Mouse (Mus musculus): ENCODE data around the gene Car5a.

The Car5a gene

DNA sequence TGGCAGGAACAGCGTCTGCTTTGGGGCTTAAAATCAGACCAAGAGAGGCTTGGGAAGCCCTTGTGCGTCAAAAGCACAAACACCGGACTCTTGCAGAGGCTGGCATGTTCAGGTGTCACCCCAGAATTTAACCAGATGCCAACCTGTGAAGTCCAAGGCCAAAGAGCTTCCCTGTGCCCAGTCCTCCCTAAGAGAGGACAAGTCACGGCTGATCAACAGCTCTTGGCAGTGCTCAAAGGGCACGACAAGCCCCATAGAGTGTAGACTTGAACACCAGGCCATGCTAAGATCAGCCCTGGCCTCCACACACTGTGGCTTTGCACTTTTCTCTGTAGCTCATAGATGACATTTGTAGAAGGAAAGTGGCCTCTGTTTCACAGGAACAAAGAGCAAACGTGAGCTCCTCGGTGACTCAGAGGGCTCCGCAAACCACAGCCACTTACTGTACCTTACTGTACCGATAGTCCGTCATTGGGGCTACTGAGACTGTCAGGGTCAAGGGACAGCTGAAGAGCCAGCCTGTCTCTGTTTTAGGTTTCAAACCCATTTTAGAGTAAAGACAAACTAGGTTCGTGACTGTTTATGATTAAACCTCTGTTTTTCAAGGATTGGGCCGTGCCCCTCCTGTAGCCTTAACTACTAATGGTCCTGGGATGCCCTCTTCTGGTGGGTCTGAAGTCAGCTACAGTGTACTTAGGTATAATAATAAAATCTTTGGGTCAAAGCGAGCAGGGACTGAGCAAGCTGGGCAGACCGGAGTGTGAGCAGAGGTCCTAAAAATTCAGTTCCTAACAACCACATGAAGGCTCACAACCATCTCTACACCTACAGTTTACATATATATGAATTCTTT is 11.8 kb downstream of the Car5a start:
- DNase-seq: no peak

DNA sequence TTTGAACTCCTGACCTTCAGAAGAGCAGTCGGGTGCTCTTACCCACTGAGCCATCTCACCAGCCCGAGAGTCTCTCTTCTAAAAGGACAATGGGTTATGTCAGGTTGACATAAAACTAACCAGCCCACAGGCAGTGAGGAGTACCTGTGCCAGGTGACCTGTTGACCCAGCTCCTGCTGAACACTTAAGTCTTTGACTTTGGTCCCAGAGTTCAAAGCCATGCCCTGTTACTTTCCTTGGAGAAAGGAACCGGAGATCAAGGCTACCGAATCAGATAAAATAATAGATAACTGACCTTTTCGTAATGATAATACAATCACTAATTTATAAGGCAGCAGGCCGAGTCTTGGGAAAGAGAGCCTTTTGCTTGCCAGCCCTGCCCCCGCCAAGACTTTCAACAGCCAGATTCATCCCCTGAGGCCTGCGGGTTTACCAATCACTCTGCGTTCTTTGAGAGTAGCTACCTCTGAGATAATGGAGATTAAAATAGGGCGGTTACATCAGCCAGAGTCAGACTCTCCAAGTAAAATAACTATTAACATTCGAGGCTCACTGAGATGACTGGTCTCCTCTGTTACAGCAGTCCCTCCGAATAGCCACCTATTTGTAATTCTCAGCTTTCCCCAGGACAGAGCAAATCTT is 12.6 kb downstream of the Car5a start:
- DNase-seq: no peak

DNA sequence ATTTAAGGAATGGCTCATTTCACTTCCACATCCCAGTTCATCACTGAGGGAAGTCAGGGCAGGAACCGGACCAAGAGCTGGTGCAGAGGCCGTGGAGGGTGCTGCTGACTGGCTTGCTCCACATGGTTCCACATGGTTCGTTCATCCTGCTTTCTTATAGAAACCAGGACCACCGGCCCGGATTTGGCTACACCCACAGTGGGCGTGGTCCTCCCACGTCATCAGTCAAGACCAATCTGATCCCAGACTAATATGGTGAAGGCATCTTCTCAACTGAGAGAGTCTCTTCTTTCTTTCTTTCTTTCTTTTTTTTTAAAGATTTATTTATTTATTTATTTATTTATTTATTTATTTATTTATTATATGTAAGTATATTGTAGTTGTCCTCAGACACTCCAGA is 13.1 kb downstream of the Car5a start:
- DNase-seq: no peak

DNA sequence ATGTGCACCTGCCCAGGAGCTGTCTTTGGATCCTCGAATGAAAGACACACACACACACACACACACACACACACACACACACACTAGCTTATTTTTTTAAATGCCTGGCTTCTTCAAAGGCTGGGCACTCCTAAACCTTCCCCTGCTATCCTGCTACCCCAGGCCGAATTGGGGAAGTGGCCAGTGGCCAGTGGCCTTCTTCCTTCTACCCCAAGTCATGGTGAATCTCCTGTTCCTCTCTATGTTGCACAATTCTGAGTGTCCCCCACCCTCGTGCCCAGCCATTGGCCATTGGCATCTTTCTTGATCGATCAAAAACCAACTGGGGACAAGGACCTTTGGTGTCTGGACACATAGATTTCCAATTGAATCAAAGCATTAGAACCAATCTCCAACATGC is 14.7 kb downstream of the Car5a start:
- DNase-seq: no peak

DNA sequence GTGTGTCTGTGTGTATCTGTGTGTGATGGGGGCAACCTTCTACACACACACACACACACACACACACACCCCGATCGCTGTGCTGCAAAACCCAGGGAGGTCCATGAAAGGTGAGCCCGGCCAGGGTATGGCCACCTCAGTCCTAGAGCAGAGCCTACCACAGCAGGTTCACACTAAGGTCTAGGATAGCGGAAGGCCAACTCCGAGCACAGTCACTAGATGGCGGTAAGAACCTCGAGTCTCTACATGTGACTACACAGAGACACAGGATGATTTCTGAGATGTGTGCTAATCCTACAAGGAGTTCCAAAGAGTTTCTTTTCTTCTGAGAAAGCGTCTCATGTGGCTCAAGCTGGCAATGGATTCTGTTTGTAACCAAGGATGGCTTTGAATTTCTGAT is 17.4 kb downstream of the Car5a start:
- DNase-seq: peak; percentile 75 to 80

DNA sequence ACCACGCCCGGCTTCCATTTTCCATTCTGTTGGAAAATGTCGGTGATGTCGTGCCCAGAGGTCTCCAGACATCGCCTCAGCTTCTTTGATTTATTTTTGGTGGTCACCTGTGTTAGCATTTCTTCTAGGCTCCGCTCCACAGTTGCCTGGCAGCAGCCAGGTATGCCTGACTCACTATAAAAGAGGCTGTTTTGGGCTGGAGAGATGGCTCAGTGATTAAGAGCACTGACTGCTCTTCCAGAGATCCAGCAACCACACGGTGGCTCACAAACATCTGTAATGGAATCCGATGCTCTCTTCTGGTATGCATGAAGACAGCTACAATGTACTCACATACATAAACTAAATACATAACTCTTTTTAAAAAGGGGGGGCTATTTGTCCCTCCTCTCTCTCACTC is 18.4 kb downstream of the Car5a start:
- DNase-seq: no peak

DNA sequence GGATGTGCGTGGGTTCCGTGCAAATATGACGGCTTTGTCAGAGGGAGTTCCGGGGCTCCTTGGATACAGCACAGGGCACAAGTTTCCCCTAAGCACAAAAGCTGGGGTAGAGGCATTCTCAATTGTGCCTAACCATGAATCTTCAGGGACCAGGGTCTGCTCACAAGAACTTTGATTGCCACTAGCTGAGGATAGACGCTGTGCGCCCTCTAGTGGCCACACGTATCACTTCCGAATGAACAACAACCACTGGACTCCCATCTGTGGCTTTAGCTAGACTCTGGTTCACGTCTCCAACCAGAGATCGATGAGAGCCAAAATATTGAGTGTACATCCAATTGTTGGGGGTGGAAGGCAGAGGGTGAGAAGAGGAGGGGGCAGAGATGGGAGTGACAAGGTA is 19.1 kb downstream of the Car5a start:
- DNase-seq: peak; percentile 86 to 89

DNA sequence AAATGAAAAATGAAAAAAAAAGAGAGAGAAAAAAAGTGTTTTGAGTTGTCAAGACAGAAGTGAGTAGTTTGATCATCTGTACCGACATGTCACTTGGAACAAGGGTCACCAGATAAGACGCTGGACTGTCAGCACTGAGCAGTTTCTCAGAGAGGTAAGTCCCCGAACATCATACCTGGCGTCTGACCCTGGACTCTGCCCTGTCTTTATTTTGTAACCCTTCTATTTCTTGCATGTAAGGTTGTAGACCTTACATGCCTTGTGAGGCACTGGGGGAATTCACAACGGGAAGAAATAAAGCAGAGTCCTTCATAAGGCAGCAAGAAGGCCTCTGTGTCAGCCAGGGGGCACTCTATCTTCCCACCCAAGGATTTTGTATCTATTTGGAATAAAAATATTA is 20.0 kb downstream of the Car5a start:
- no peak for DNase-seq

DNA sequence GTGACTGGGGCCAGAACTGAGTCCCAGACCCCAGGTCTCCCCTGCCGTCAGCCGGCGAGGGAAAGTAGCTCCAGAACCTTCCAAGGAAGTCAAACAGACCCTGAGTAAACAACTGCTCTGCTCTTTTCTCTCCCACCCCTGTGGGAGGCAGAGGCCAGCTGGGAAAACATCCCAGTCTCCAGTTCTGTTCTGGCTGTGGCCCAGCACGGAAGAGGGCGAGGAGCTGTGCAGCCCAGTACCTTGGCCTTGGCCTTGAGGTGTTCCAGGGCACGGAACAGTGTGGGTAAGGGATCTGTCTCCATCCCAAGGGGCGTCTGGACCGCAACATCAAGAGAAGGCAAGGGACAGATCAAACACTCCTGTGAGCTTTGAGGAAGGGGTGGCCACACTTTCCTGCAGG is 22.6 kb downstream of the Car5a start:
- no peak for DNase-seq

DNA sequence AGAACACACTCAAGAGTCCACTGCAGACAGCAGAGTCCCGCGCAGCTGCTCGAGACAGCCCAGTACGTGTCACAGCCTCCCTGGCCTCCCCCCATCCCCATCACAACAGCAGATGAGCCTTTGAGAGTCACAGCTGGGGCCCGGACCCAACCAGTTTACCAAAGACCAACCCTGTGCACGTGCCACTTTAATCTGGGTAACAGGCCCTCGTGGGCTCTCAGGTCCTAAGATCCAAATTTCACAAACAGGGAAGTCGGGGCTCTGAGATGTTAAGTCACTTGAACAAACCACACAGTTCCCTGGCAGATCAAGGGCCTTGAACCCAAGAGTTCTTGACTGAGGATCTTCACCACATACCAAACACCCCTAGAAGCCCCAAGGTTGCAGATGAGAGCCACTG is 23.1 kb downstream of the Car5a start:
- DNase-seq: no peak

DNA sequence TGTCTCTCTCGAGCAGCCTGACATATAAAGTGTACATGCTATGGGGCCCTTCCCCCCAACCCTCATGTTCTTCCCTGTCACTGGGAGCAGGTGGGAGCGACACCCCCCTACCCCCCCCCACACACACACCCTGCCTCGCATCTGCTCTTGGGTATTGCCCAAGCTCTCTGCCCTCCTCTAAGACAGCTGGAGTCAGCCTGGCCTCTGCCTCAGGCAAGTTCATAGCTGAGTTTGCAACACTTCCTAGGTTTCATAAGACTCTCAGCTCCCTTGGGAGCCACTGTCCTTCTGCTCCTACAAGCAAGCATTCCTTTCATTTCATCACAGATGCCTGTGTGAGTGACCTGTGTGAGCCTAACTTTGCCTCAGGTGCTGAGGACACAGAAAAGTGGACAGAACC is 25.0 kb downstream of the Car5a start:
- no peak for DNase-seq

DNA sequence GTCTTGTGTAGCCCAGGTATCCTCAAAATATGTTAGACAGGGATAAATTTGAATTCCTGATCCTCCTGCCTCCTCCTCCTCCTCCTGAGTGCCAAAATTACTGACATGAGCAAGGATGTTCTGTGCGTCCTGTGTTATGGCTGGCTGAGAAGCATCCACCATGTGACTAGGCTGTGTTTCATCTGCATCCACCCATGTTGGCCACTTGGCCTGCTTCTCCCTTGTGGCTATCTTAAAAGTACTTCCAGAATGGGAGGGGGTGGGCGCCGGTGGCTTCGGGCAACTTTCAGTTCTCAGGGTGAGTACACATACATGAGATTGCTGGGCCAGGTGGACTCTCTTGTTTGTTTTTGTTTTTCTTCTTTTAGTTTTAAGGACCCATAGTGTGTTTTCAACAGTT is 25.5 kb downstream of the Car5a start:
- DNase-seq: no peak

DNA sequence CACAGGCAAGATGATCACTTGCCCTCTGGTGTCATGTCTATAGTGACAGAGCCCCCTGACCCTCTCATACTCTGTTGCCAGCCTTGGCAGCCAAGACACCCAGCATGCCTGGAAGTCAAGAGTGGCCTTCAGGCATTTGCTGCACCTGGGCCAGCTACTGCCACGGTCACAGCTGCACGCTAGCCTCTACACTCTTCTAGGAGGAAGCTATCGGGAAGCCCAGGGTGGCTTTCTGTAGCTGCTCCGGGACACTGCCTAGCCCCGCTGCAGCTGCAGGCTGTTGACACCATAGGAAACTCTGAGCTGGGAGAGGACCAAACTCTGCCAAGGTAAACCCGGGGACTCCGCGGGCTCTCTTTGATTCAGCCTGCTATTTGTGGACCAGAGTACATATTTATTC is 31.3 kb downstream of the Car5a start:
- DNase-seq: no peak

DNA sequence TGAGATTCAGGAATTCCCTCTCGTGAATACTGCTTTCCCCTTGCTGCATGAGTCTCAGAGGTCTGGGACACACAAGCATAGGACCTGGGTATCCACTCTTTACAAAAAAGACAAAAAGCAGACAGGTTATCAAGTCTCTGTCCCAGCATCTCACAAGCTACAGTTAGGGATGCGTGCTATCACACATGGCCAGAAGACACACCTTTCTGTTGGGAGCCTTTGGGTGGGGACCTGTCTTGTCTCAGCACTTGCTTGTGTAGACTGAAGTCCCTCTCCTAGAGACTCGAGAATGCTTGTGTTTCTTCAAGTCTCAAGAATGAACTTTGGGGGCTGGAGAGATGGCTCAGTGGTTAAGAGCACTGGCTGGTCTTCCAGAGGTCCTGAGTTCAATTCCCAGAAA is 31.9 kb downstream of the Car5a start:
- DNase-seq: no peak

DNA sequence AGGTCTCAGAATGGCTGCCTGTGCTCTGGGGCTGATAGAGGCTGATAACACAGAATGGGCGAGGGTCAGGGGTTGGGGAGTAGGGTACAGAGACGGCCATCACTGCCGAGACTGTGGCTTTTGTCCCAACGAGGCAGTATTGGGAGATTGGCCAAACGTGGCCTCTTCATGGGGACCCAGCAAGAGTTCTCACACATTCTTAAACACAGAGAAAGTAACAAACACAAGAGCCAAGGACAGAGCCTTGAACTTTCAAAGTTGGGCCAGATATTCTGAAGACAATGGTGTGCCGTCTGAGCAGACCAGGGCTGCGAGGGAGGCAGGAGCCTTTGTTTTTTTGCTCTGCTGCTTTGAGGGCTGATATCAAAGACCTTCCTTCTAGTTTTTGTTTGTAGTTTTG is 32.7 kb downstream of the Car5a start:
- no peak for DNase-seq

DNA sequence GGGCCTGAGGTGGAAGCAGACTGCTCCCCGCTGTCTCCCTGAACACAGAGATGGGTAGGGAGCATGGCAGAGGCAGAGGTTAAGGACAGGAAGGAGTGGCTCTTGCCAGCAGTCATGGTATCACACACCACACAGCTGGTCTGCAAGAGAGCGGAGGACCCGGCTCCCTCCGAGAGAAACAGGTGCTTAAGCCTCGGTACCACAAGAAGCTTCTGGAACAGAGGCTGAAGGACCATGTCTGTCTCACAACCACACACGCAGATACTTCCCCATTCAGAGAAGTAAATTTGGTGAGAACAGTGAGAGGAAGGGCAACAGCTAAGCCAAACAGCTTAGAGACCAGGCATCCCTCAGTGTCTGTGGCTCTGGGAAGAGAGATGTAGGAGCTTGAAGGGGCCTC is 33.3 kb downstream of the Car5a start:
- DNase-seq: no peak

DNA sequence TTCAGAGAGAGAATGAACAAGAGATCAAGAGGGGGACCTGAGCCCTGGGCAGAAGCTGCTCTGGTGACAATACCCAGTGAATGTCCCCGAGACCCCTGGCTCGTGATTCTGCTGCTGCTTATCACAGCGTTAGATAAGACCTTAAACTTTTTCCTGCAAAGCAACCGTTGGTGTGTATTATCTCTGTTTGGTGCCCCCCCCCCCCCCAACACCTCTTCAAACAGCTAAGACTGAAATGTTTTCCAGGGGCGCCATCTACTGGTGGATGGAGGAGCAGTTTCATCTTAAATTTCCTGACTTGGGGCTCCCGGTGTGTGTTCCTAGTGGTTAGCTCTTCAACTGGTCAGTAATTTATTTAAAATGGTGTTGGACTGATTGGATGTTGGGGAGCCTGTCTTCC is 35.0 kb downstream of the Car5a start:
- peak; percentile 88 to 92 for DNase-seq

DNA sequence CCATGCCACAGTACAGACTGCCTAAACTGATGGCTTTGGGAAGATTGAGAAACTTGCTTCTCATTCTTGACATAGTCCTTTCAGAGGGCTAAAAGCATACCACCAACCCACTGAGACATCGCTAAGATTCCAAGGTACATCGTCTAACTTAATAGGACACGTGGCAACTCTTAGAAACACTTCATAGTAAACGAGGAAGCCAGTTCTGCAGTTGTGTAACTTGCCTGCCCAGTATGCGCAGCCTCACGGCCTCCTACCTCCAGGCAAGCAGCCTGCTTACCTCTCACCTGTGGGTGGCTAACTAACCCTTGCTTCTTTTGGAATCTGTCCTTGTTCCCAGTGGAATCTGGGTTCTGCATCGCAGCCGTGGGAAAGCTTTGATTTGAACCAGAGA is 35.6 kb downstream of the Car5a start:
- no peak for DNase-seq

DNA sequence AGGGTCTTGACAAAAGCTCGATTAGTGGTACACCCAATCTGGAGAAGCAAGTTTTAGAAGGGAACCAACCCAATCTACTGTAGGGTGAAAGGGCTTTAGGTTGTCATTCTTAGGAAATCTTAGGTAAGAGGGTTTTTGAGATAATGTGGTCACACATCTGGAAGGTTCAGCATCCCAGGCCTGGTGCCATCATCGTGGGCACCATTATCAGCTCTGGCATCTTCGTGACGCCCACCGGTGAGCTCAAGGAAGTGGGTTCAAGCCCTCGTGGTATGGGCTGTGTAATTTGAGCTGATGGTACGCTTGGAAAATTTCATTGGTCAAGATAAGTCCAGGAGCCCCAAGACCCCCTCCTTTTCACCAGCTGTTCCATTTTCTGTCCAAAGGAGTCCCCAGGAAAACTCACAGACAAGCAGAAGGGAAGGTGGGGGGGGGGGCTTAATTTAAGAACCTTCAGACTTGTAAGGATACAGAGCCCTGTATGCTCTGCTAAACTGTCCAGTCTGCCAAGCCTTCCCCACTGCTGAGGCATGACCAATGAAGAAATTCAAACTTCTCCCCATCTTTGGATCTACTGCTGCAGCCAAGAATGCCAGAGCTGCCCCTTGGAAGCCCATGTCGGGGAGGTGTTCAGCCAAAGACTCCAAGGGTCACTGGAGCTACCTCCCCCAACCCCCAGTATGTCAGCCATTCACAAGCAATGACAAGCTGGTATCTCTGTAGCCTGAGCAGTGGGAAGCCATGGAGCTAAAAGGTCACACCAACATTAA is 36.1 kb downstream of the Car5a start:
- peak in 1 of 2 experiments; percentile 25 for DNase-seq

DNA sequence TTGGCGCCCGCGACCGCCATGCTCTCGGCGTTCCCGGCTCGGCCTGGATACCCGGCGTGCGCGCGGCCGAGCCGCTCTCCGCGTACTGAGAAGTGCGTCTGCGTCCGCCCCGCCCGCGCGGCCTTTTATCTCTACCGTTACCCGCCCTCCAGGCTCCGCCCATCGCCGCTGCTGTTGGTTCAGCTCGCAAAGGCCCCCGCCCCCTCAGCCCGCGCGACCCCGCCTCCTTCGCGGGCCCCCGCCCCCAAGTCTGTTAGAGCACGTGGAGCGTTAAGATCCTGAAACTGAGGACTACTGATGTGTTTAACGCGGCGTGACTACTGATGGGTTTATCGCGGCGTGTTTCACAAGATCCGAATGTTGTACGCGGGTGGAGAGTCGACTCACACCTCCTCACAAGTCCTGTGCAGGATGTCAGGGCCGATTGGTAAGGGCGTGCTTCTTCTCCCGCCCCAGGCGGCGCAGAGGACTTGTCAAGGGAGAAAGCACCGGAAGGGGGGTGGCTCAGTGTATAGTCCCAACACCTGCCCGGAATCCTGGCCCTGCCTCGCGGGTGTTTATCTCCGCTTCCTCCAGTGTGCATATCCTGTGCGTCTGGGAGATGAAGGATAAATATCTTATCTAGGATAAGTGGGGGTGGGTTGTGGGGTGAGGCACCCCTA is 37.0 kb downstream of the Car5a start, which contains the start of gene Slc7a5:
TSS of gene Slc7a5 (minus strand) at position 108 of the 662 bp plus-strand sequence.
- peak; percentile 99 for DNase-seq

DNA sequence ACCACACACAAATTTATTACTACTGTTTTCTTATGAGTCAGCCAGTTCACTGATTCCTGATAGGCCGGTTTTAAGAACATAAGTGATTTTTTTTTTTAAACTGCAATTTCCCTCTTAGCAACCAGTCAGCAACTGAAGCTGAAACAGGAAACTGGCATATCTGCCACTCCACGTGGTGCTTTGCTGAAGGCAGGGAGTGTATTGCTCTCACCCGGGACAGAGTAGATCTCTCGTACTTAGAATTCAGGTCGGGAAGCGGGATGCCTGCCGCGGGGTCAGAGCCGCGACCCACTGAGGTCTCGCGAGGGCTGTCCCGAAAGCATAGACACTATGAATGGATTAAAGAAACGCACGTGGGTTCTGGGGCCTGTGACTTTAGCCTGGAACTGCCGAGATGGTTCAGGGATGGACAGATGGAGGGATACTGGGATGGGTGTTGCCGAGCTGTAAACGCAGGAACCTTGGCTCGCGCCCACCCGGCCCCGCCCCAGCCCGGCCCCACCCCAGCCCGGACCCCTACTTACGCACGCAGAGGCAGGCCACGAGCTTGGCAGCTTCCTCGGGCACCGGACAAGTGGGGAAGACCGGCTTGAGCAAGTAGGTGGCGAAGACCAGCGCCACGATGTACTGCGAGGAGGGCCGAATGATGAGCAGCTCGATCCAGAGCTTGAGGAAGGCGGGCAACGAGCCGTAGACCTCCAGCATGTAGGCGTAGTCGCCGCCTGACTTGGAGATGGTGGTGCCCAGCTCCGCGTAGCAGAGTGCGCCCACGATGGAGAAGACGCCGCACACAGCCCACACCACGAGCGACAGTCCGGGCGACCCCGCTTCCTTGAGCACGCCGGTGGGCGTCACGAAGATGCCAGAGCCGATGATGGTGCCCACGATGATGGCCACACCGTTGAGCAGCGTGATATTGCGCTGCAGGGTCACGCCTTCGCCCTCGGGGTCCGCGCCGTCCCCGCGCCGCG is 37.9 kb downstream of the Car5a start:
- DNase-seq: peak in 1 of 2 experiments; percentile 60

DNA sequence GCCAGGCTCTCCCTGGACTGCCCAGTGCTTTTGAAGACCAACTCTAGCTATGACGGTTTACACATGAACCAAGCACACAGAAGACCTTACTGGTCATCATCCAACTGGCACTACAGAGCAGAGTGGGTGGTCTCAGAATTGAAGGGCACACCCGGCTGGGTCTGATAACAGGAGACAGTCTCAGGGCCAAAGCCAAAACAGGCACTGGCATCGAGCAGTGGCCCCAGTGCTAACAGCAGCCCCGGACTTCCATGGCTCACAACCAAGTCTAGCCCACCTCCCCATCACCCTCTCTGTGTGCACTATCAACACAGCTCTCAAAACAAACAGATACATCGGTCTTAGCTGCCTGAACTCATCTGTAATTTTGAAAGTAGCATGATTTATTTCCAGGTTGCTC is 38.8 kb downstream of the Car5a start:
- no peak for DNase-seq
